Mouse (Mus musculus): ENCODE results near the gene Tcaf1.

DNA sequence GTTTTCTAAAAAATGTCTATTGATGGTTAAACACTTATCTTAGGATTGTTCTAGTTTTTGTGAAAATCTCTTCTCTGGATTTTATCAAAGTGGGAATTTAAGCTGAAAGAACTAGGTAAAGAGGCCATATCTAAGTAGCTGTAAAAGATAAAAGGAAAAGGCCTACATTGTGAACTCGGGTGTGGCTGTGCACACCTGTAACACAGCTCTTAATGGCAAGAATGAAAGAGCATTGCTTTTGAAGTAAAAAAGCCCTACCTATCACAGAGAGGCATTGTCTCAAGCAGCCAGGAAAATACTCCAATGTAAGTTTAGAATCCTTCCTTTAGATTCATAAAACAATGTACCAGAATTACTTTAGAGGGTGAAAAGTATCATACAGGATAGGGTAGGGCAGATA, 38.1 kb downstream of the Tcaf1 start:
- TF ChIP-seq CTCF (conservative IDR thresholded peaks at IDR 0.05; ENCODE audit: low read length) (no peak), POU5F1 (IDR thresholded peaks at IDR 0.05; ENCODE audit: borderline replicate concordance, low read length) (no peak), NANOG (IDR thresholded peaks at IDR 0.05; ENCODE audit: borderline replicate concordance, low read length) (no peak)
